Mouse (Mus musculus) testis, adult 2 months (tissue): ENCODE measurements around the gene Ppil2.
A peak's percentile ranks its signal among the peaks of the same experiment; 100 is the strongest.

Experiments
- CTCF ChIP-seq: fragments of 200-500 bp; IDR thresholded peaks from 2 replicates; pipeline ENCODE4 v1.5.1; 2012; ENCODE audit warnings: low read depth, mild to moderate bottlenecking, inconsistent platforms, low read length, moderate library complexity; ENCODE audit not compliant: control insufficient read depth, insufficient read depth, insufficient replicate concordance
- POLR2A ChIP-seq: fragments of 200-500 bp; IDR thresholded peaks from 2 replicates; pipeline ENCODE4 v1.6.1; 2012; ENCODE audit warnings: low read depth, mild to moderate bottlenecking, inconsistent platforms, low read length, moderate library complexity; ENCODE audit not compliant: control insufficient read depth

DNA sequence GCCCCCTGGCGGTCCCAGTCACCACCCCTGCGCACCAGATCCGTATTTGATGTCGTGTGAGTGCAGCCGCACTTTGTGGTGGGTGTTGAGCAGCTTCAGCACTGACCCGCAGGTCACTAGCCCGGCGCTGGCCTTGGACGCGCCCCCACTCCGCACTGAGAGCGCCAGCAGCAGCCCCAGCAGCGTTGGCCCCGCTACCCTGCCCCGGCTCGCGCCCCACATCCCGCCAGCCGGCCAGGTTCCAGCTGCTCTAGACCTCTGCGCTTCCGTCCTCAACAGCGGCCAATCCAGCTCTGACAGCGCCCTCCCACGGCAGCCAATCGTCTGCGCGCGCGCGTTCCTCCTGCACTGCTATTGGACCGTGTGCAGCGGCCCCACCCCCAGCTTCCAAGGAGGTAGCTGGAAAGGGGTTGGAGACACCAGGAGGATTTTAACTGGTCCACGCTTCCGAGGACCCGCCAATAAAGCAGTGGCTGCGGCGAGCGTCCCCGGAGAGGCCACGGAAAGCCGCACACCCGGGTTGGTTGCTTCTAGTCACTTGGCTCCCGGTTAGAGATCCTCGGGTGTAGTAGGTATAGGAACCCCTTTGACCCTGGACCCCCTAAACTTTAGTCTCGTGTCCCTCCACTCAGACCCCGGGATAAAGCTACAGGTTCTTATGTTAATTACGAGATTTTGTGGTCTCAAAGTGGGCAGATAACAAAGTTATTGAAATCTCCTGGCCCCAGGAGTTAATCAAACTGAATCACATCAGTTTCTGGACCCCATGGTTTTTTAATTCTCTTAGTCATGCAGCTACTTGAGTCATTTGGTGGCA lies 21.2 kb upstream of the Ppil2 start, which contains the start of gene Sdf2l1:
- TF ChIP-seq CTCF (no peak), POLR2A (peak; percentile 74)
